Mouse (Mus musculus) small intestine, adult 2 months (tissue): ENCODE data around the gene Ppm1h.

Experiments used
- CTCF ChIP-seq: fragments of 200-500 bp; IDR thresholded peaks from 2 replicates; pipeline ENCODE4 v1.5.1; 2012; ENCODE audit warnings: low read depth, mild to moderate bottlenecking, control low read depth, inconsistent platforms, low read length, moderate library complexity, mixed read lengths; ENCODE audit not compliant: insufficient replicate concordance, insufficient read length; ENCODE audit errors: extremely low read depth
- POLR2A ChIP-seq: fragments of 200-500 bp; IDR thresholded peaks from 2 replicates; pipeline ENCODE4 v1.6.1; 2012; ENCODE audit warnings: low read depth, mild to moderate bottlenecking, control low read depth, inconsistent platforms, low read length, moderate library complexity

GRCm38 (mm10) chr10:122759729-122760128 lies 81.2 kb downstream of the Ppm1h start:
- TF ChIP-seq CTCF (no peak), POLR2A (no peak)
